Mouse (Mus musculus) lung, embryonic 16.5 days (tissue): ENCODE results near the gene Ergic1. TPM values are rescaled to one million over a fixed set of nuclear protein-coding genes. Genes with fewer than 3 reads are reported as not detected.

ENCODE experiments used
- ATAC-seq: fragments of 200-750 bp; cut with Nextera tagmentation; 2 replicates; pipeline ENCODE4 v1.8.0; 2017; ENCODE audit warnings: low read depth, mild to moderate bottlenecking, moderate library complexity
- H3K27ac ChIP-seq: fragments of 300-500 bp; sonication (generic); 2 replicates; pipeline ENCODE4 v1.5.1; 2014; ENCODE audit warnings: mild to moderate bottlenecking, control low read depth, low read length
- H3K27me3 ChIP-seq: fragments of 300-500 bp; sonication (generic); 2 replicates; pipeline ENCODE4 v1.6.1; 2014; ENCODE audit warnings: low read depth, low read length, mixed read lengths; ENCODE audit not compliant: control insufficient read depth, insufficient read depth
- H3K36me3 ChIP-seq: fragments of 300-500 bp; sonication (generic); 2 replicates; pipeline ENCODE4 v1.6.1; 2014; ENCODE audit warnings: low read length; ENCODE audit not compliant: control insufficient read depth, insufficient read depth
- H3K4me1 ChIP-seq: fragments of 300-500 bp; sonication (generic); replicated peaks from 2 replicates; pipeline ENCODE4 v1.6.1; 2014; ENCODE audit warnings: low read length, mixed read lengths; ENCODE audit not compliant: control insufficient read depth, insufficient read depth
- H3K4me2 ChIP-seq: fragments of 300-500 bp; sonication (generic); 2 replicates; pipeline ENCODE4 v1.6.1; 2014; ENCODE audit warnings: low read depth, low read length, control low read depth
- H3K4me3 ChIP-seq: fragments of 300-500 bp; sonication (generic); 2 replicates; pipeline ENCODE4 v1.5.1; 2014; ENCODE audit warnings: mild to moderate bottlenecking, low read length, control low read depth
- H3K9ac ChIP-seq: fragments of 300-500 bp; sonication (generic); 2 replicates; pipeline ENCODE4 v1.6.1; 2014; ENCODE audit warnings: low read length, control low read depth
- H3K9me3 ChIP-seq: fragments of 300-500 bp; sonication (generic); 2 replicates; pipeline ENCODE4 v1.6.1; 2016; ENCODE audit warnings: low read length; ENCODE audit not compliant: control insufficient read depth
- WGBS: fragments of 180-500 bp; shearing (Covaris S2); extraction: QIAGEN DNeasy Blood & Tissue Kit; methylation state at CpG from one replicate; pipeline ENCODE4 v1.1.7; 2014; 5-methylcytosine and 5-hydroxymethylcytosine counted together
- polyA plus RNA-seq: library from polyadenylated mRNA; unstranded; fragments of >200 nt; fragmentation: Nextera tagmentation; extraction: Ambion mirVana; gene quantifications from 2 replicates; pipeline ENCODE4 v1.2.1, GENCODE M21; 2015

The Ergic1 gene
- polyA plus RNA-seq, 1 experiment from 2014 or later, result 94.6 TPM

- WGBS, result 92% methylated on average over 9 of the region's 9 CpGs
- no peak overlapping the region for H3K27ac ChIP-seq
- H3K4me2 ChIP-seq, result no peak overlapping the region
- no peak overlapping the region for H3K9ac ChIP-seq
- no peaks in the 10 kb centered on the region for H3K9me3 ChIP-seq
- H3K4me1 ChIP-seq, result no peaks in the 10 kb centered on the region
- H3K4me3 ChIP-seq, result no peak overlapping the region
- H3K36me3 ChIP-seq, result peaks cover 21% of the 10 kb centered on the region
- ATAC-seq, result no peak
- H3K27me3 ChIP-seq, result no peaks in the 10 kb centered on the region
Measured at GRCm38 (mm10) chr17:26633926-26634325, 72.6 kb downstream of the Ergic1 start.

DNA sequence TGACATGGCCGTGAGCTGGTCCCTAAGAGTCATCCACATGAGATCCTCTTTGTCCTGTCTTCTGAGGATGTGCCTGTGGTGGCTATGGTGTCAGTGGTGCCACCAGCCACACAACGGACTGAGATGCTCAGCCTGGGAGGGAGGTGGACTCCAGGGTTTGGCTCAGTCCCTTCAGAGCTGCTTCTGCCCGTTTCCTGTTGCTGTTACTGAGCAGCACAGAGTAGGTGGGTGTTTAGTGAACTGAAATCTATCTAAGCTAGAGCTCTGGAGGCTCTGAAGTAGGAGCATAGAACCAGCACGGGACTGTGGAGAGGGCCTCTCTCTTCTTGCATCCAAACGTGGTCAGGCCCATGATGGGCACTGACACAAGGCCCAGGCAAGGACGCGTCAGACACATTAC lies 73.2 kb downstream of the Ergic1 start:
- no peaks in the 10 kb centered on the region for H3K9me3 ChIP-seq
- WGBS, result 84% methylated on average over 7 of the region's 7 CpGs
- peaks cover 21% of the 10 kb centered on the region for H3K36me3 ChIP-seq
- H3K27ac ChIP-seq, result no peak overlapping the region
- H3K4me2 ChIP-seq, result no peak overlapping the region
- no peak overlapping the region for H3K9ac ChIP-seq
- H3K27me3 ChIP-seq, result no peaks in the 10 kb centered on the region
- H3K4me3 ChIP-seq, result no peak overlapping the region
- H3K4me1 ChIP-seq, result no peaks in the 10 kb centered on the region
- ATAC-seq, result no peak

DNA sequence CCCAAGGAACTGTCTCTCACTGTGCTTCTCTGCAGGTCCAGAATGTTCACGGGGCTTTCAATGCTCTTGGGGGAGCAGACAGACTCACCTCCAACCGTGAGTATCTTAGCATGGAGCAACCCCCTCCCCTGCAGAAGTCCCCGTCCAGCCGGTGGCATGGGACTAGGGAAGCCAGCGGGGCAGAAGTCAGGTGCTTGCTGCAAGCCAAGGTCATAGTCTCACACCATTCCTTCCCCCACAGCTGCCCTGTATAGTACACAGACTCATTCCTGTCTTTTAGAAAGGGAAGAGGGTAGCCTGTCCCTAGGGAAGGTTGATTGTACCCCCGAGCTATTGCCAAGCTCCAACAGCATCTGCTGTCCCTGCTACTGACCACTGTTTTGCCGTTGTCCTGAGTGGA lies 74.7 kb downstream of the Ergic1 start:
- Histone ChIP-seq H3K27ac (no peak overlapping the region), H3K9me3 (no peaks in the 10 kb centered on the region), H3K36me3 (peaks cover 21% of the 10 kb centered on the region), H3K4me2 (no peak overlapping the region), H3K4me3 (no peak overlapping the region), H3K4me1 (no peaks in the 10 kb centered on the region), H3K9ac (no peak overlapping the region), H3K27me3 (no peaks in the 10 kb centered on the region)
- no peak for ATAC-seq
- 81% methylated on average over 7 of the region's 7 CpGs for WGBS

- Histone ChIP-seq H3K36me3 (peaks cover 34% of the 10 kb centered on the region), H3K9ac (0 out of 2 replicates have a peak overlapping the region, but pooled peaks have one; percentile 29), H3K4me2 (no peak overlapping the region), H3K27ac (no peak overlapping the region), H3K27me3 (no peaks in the 10 kb centered on the region), H3K9me3 (no peaks in the 10 kb centered on the region), H3K4me1 (no peaks in the 10 kb centered on the region), H3K4me3 (no peak overlapping the region)
- ATAC-seq, result no peak
- 49% methylated on average over 4 of the region's 4 CpGs for WGBS
Measured at GRCm38 (mm10) chr17:26637851-26638250, 76.6 kb downstream of the Ergic1 start.

DNA sequence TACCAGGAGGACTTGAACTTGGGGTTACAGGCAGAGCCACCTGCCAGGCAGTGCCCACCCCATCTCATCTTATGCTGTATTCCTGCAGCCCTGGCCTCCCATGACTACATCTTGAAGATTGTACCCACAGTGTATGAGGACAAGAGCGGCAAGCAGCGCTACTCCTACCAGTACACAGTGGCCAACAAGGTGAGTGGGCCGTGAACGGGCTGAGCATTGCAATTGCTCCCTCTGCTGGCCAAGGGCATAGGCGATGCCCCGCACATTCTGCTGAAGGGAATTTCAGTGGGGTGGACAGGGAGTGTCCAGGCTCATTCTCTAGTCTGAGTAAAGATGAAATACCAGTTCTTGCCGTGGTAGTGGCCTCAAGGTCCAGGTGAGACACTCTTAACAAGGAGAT lies 77.4 kb downstream of the Ergic1 start:
- Histone ChIP-seq H3K36me3 (peaks cover 42% of the 10 kb centered on the region), H3K27me3 (no peaks in the 10 kb centered on the region), H3K9me3 (no peaks in the 10 kb centered on the region), H3K4me1 (no peaks in the 10 kb centered on the region), H3K27ac (no peak overlapping the region), H3K4me2 (no peak overlapping the region), H3K4me3 (no peak overlapping the region), H3K9ac (no peak overlapping the region)
- WGBS, result 12% methylated on average over 7 of the region's 7 CpGs
- peak; percentile 60 for ATAC-seq

GRCm38 (mm10) chr17:26639791-26640190 lies 78.5 kb downstream of the Ergic1 start:
- no peak overlapping the region for H3K4me2 ChIP-seq
- H3K4me3 ChIP-seq, result no peak overlapping the region
- no peaks in the 10 kb centered on the region for H3K9me3 ChIP-seq
- H3K36me3 ChIP-seq, result peaks cover 45% of the 10 kb centered on the region
- H3K4me1 ChIP-seq, result no peaks in the 10 kb centered on the region
- no peak overlapping the region for H3K27ac ChIP-seq
- 68% methylated on average over 2 of the region's 2 CpGs for WGBS
- H3K27me3 ChIP-seq, result no peaks in the 10 kb centered on the region
- no peak for ATAC-seq
- no peak overlapping the region for H3K9ac ChIP-seq

DNA sequence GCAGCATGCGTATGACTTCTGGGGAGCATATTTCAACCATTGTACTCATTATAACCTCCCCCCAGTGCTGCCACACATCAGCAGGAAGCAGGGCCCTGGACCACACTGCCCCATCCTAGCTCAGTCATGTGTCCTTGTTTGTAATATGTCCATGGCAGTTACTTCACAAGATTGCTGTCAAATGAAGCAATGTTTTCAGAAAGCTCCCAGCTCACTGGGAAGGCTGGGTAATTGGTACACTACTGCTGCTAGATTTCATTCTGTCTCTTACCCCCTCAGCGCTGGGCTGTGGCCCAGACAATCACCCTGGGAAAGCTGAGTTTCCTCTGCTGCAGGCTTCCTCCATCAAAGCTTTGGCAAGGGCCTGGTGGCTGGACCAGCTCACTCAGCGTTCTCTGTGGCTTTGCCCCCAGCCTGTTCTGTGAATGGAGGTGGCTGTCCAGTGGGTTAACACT lies 79.0 kb downstream of the Ergic1 start:
- no peaks in the 10 kb centered on the region for H3K9me3 ChIP-seq
- 83% methylated on average over 3 of the region's 3 CpGs for WGBS
- no peak overlapping the region for H3K9ac ChIP-seq
- H3K27me3 ChIP-seq, result no peaks in the 10 kb centered on the region
- ATAC-seq, result no peak
- H3K4me1 ChIP-seq, result no peaks in the 10 kb centered on the region
- no peak overlapping the region for H3K4me3 ChIP-seq
- H3K27ac ChIP-seq, result no peak overlapping the region
- no peak overlapping the region for H3K4me2 ChIP-seq
- H3K36me3 ChIP-seq, result peaks cover 45% of the 10 kb centered on the region

- no peaks in the 10 kb centered on the region for H3K4me1 ChIP-seq
- 95% methylated on average over 8 of the region's 8 CpGs for WGBS
- H3K27me3 ChIP-seq, result no peaks in the 10 kb centered on the region
- H3K9ac ChIP-seq, result no peak overlapping the region
- no peak overlapping the region for H3K4me2 ChIP-seq
- no peak overlapping the region for H3K4me3 ChIP-seq
- H3K27ac ChIP-seq, result no peak overlapping the region
- peaks cover 41% of the 10 kb centered on the region for H3K36me3 ChIP-seq
- no peak for ATAC-seq
- no peaks in the 10 kb centered on the region for H3K9me3 ChIP-seq
Measured at GRCm38 (mm10) chr17:26643456-26643855, 82.2 kb downstream of the Ergic1 start.

DNA sequence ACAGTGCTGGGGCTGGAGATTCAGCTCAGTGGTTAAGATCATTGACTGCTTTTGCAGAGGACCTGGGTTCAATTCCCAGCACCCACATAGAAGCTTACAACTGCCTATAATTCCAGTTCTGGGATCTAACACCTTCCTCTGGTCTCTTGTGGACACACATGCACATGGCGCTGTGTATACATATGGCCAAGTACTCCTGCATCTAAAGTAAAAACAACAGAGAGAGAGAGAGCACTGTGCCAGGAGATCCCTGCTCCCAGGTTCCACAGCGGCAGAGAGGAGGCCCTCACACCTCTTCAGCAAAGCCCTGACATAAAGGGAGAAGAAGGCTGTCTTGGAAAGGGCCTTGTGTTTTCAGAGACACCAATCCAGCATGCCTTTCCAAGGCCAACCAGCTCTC lies 82.7 kb downstream of the Ergic1 start:
- 90% methylated on average over 2 of the region's 2 CpGs for WGBS
- Histone ChIP-seq H3K27me3 (no peaks in the 10 kb centered on the region), H3K27ac (no peak overlapping the region), H3K36me3 (peaks cover 41% of the 10 kb centered on the region), H3K4me2 (no peak overlapping the region), H3K9ac (no peak overlapping the region), H3K4me3 (no peak overlapping the region), H3K9me3 (no peaks in the 10 kb centered on the region), H3K4me1 (no peaks in the 10 kb centered on the region)
- no peak for ATAC-seq
